Mouse (Mus musculus) E14TG2a.4 (cell line): ENCODE data around the gene Cd9.

Source experiments
- CTCF ChIP-seq: conservative IDR thresholded peaks from 2 replicates; pipeline ENCODE4 v1.5.1; 2014; ENCODE audit warnings: low read length
- NANOG ChIP-seq: IDR thresholded peaks from 2 replicates; pipeline ENCODE4 v1.6.1; 2014; ENCODE audit warnings: borderline replicate concordance, low read length, mixed read lengths

GRCm38 (mm10) chr6:125454299-125454698, 40.3 kb downstream of the Cd9 start:
- TF ChIP-seq CTCF (no peak), NANOG (no peak)
